Mouse (Mus musculus): ENCODE results near the gene Ppfia2. TPM values are rescaled to one million over a fixed set of nuclear protein-coding genes. Genes with fewer than 3 reads are reported as not detected.

Gene Ppfia2
- total RNA-seq, 2 experiments from 2014 or later: not detected

- ATAC-seq (replicated peaks; ENCODE audit: low FRiP score, low TSS enrichment, poor library complexity, severe bottlenecking): no peak
These were observed 163.8 kb downstream of the Ppfia2 start for GRCm38 (mm10) chr10:106633898-106634297.

DNA sequence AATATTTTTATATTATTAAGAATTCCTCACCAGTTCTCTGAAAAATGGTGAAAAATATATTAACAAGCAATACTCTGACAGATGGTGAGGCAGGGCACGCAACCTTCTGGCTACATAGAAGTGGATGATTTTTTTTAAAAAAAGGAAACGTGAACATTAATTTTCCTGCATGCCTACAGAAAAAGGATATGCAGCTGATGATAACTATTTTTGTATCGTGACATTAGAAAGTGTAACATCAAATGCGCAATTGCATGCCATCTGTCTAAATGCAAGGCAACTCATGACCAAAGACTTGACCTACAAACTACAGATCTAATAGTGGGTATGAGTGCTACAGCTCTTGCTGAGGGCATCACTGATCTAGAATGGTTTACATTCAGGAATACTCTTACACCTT, 182.1 kb downstream of the Ppfia2 start:
- ATAC-seq (replicated peaks; ENCODE audit: low FRiP score, low TSS enrichment, poor library complexity, severe bottlenecking): no peak

- no peak for ATAC-seq (replicated peaks; ENCODE audit: low FRiP score, low TSS enrichment, poor library complexity, severe bottlenecking)
These were observed 195.1 kb downstream of the Ppfia2 start for GRCm38 (mm10) chr10:106665221-106665620.

GRCm38 (mm10) chr10:106670170-106670569, 200.0 kb downstream of the Ppfia2 start:
- ATAC-seq (replicated peaks; ENCODE audit: low FRiP score, low TSS enrichment, poor library complexity, severe bottlenecking): no peak

DNA sequence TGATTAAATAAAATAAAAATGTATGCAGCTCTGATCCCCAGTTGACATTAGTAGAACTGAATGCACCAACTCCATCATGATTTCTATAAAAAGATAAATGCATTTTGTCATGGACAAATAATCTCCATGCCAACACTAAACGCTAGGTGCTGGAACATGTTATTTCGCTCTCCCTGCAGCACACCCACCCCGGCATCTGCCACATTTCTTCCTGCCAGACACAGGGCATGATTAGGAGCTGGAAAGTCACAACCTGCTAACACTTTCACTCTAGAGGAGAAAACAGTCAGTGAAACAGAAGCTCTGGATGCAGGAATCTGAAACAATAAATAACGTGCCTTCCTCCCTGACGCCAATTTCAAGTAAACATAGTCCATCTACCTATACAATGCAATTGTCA, 211.3 kb downstream of the Ppfia2 start:
- no peak for ATAC-seq (replicated peaks; ENCODE audit: low FRiP score, low TSS enrichment, poor library complexity, severe bottlenecking)

GRCm38 (mm10) chr10:106685519-106685918, 215.4 kb downstream of the Ppfia2 start:
- no peak for ATAC-seq (replicated peaks; ENCODE audit: low FRiP score, low TSS enrichment, poor library complexity, severe bottlenecking)

- ATAC-seq (replicated peaks; ENCODE audit: low FRiP score, low TSS enrichment, poor library complexity, severe bottlenecking): no peak
These were observed 249.8 kb downstream of the Ppfia2 start for GRCm38 (mm10) chr10:106719936-106720335.

DNA sequence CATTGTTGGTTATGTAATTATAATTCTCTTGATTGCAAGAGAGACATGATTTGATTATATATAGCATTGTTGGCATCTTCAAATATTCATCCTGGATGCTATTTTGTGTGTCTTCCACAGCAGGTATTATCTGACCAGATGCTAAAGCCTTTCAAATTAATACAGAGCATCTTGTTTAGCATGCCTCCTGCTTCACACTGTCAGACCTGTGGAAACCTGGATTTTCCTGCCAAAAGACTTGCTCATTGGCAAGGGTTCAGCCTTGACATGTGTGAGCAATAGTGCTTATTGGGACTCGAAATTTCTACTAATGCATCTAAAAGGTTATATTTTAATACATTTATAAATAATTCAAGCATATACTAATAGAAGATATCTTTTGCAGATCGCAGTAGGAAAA, 262.1 kb downstream of the Ppfia2 start:
- ATAC-seq (replicated peaks; ENCODE audit: low FRiP score, low TSS enrichment, poor library complexity, severe bottlenecking): no peak

GRCm38 (mm10) chr10:106736230-106737063, 266.3 kb downstream of the Ppfia2 start:
- ATAC-seq (replicated peaks; ENCODE audit: low FRiP score, low TSS enrichment, poor library complexity, severe bottlenecking): no peak

DNA sequence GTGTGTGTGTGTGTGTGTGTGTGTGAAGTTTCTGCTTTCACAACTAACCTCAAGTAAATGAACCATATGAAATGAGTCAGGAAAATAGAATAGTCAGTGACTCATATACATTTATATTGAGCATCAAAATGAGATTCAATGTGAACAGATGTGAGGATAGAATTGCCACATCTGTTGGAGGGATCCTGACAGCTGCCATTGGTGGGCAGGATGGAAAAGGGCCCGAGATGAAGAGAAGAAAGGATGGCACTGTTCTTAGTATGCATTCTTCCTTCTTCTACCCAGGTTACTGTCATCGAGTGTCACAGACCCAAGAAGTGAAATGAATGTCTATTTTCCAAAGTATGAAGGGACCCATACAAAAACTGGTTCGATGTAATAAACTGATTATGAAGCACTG, 268.1 kb downstream of the Ppfia2 start:
- ATAC-seq (replicated peaks; ENCODE audit: low FRiP score, low TSS enrichment, poor library complexity, severe bottlenecking): no peak

GRCm38 (mm10) chr10:106744966-106745365, 274.8 kb downstream of the Ppfia2 start:
- ATAC-seq (replicated peaks; ENCODE audit: low FRiP score, low TSS enrichment, poor library complexity, severe bottlenecking): no peak

DNA sequence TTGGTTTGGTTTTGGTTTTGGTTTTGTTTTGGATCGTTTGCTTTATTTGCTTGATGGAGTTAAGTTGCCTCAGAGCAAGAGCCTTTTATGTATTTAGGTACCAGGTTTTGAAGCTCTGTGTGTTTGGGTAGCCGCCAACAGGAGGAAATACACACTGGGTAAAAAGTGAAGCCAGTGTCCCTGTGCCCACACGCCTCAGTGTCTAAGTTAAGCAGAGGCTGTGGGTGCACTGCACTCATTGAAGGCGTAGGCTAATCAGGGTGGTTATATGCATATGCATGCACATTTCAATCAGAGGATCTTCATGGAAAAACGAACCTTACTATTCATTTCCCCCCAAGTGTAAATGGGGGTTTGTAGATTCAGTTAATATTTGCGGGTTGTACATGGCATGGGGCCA, 290.9 kb downstream of the Ppfia2 start:
- no peak for ATAC-seq (replicated peaks; ENCODE audit: low FRiP score, low TSS enrichment, poor library complexity, severe bottlenecking)

DNA sequence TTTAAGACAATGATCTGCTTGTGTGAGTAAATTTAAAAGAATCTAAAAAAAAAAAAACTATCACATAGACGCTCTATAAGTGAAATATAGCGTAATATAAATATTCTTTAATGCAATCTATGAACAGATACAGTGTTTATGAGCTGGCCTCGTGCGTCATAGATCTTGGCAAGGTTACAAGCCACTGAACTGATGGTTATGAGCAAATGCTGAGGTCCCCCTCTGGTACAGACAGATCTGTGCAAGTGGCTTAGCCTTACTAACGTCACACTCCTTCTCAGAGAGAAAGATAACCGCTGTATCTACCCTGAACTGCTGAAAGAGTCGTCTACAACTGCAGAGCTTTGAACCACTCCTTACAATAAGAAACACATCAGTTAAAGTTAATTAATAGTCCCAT, 293.6 kb downstream of the Ppfia2 start:
- no peak for ATAC-seq (replicated peaks; ENCODE audit: low FRiP score, low TSS enrichment, poor library complexity, severe bottlenecking)

DNA sequence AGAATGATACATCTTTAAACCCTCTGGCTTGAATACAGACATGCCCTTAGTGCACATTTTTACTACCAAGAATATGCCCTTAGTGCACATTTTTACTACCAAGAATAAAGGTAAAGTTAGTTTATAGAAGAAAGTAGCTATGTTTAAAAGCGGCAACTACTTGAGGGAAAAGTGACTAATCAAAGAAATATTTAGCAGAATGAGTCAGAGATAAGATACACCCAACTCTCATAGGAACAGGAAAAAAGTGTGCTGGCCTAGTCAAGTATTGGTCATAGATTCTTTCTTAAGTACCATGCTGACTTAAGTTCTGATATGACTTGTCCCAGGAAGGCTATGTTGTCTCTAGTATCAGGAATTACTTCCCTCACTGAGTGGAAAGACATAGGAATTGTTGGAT, 305.4 kb downstream of the Ppfia2 start:
- ATAC-seq (replicated peaks; ENCODE audit: low FRiP score, low TSS enrichment, poor library complexity, severe bottlenecking): no peak

GRCm38 (mm10) chr10:106815447-106815846, 345.3 kb downstream of the Ppfia2 start:
- ATAC-seq (replicated peaks; ENCODE audit: low FRiP score, low TSS enrichment, poor library complexity, severe bottlenecking): no peak

DNA sequence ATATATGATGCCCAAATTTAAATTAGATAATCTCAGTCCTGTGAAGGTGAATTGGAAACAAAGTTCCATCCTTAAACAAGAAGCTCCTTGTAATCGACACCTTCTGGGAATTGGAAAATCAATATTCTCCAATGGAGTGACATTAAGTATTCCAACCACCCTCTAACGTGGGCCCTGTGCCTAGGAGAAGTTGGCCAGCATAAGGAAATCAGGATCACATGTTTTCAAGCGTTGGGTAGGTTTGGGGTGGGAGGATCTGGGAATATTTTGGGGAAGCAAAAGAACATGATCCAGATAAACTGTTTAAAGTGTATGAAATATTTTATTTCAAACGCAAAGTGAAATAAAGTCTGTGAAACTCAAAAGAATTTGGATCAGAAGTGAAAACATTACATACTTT, 348.2 kb downstream of the Ppfia2 start:
- no peak for ATAC-seq (replicated peaks; ENCODE audit: low FRiP score, low TSS enrichment, poor library complexity, severe bottlenecking)

DNA sequence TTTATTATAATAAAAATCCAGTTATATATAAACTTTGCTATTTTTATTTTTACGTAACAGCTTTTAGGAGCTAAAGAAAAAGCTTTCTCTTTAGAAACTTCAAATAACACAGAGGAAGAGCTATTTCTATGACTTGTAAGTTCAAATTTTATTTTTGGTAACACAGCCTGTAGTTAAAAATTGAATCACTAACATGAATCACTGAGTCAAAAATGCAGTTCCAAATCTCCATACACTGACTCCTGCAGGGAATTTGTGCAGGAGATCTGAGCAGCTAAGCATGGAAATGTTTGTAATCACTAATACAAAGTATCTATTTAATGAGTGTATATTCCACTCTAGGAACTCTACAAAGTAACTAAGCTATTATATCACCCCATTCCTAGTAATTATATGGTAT, 354.1 kb downstream of the Ppfia2 start:
- no peak for ATAC-seq (replicated peaks; ENCODE audit: low FRiP score, low TSS enrichment, poor library complexity, severe bottlenecking)

GRCm38 (mm10) chr10:106838476-106838875, 368.3 kb downstream of the Ppfia2 start:
- no peak for ATAC-seq (replicated peaks; ENCODE audit: low FRiP score, low TSS enrichment, poor library complexity, severe bottlenecking)

- ATAC-seq (replicated peaks; ENCODE audit: low FRiP score, low TSS enrichment, poor library complexity, severe bottlenecking): no peak
These were observed 388.0 kb downstream of the Ppfia2 start for GRCm38 (mm10) chr10:106858106-106858505.

- ATAC-seq (replicated peaks; ENCODE audit: low FRiP score, low TSS enrichment, poor library complexity, severe bottlenecking): no peak
These were observed 400.1 kb downstream of the Ppfia2 start for GRCm38 (mm10) chr10:106870233-106870632.

DNA sequence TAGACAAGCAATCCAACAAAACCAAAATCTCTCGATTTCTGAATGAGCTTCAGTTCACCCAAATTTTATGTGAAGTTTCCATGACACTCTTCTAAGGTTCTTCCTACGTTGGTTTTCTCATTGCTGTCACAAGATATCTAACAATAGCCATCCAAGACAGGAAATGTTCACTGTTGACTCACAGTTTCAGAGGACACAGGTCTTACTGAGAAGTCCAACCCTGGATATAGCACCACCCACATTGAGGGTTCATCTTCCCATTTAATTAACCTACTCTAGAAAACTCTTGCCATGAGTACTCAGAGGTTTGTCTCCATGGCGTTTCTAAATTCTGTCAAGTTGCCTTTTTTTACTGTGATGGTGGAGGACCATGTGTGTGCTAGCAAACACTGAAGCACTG, 401.7 kb downstream of the Ppfia2 start:
- no peak for ATAC-seq (replicated peaks; ENCODE audit: low FRiP score, low TSS enrichment, poor library complexity, severe bottlenecking)

DNA sequence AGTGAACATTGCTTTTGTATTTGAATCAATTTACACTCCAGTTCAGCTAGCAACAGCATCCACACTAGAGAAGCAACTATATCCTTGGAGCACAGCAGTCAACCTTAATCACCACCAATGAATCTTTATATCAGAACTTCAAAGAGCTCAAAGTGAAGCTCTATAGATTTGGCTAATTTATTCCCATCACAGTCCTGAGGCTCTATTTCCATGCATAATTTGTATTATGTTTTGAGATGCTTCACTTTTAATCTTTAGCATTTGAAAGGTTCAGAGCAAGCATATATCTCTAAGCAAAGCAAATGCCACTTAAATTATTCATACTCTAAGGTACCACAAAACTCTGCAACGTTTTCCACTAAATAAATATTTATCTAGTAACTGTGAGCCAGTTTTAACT, 402.6 kb downstream of the Ppfia2 start:
- ATAC-seq (replicated peaks; ENCODE audit: low FRiP score, low TSS enrichment, poor library complexity, severe bottlenecking): no peak

Measured in megakaryocyte-erythroid progenitor cell, adult 5-6 weeks (primary cell).